Mouse (Mus musculus) liver, postnatal 0 days (tissue): ENCODE results near the gene Tecpr2. TPM values are rescaled to one million over a fixed set of nuclear protein-coding genes. Genes with fewer than 3 reads are reported as not detected.

Source experiments
- ATAC-seq: fragments of 200-750 bp; cut with Nextera tagmentation; 2 replicates; pipeline ENCODE4 v1.8.0; 2017; ENCODE audit warnings: mild to moderate bottlenecking, moderate library complexity
- DNase-seq: peaks from one replicate; pipeline ENCODE4 v3.0.0-alpha.2; 2016
- H3K27ac ChIP-seq: fragments of 300-500 bp; sonication (generic); 2 replicates; pipeline ENCODE4 v1.5.1; 2014; ENCODE audit warnings: antibody characterized with exemption, moderate library complexity, mild to moderate bottlenecking, low read depth
- H3K27me3 ChIP-seq: fragments of 300-500 bp; sonication (generic); 2 replicates; pipeline ENCODE4 v1.6.1; 2014; ENCODE audit warnings: low read length, control low read depth, mixed read lengths; ENCODE audit not compliant: insufficient read depth
- H3K36me3 ChIP-seq: fragments of 300-500 bp; sonication (generic); replicated peaks from 2 replicates; pipeline ENCODE4 v1.6.1; 2014; ENCODE audit warnings: mild to moderate bottlenecking, control low read depth, low read length, moderate library complexity, mixed read lengths; ENCODE audit not compliant: insufficient read depth
- H3K4me1 ChIP-seq: fragments of 300-500 bp; sonication (generic); 2 replicates; pipeline ENCODE4 v1.6.1; 2014; ENCODE audit warnings: antibody characterized with exemption, mild to moderate bottlenecking, control low read depth; ENCODE audit not compliant: insufficient read depth
- H3K4me2 ChIP-seq: fragments of 300-500 bp; sonication (generic); 2 replicates; pipeline ENCODE4 v1.6.1; 2014; ENCODE audit warnings: low read depth, mild to moderate bottlenecking, low read length, moderate library complexity, mixed read lengths
- H3K4me3 ChIP-seq: fragments of 300-500 bp; sonication (generic); 2 replicates; pipeline ENCODE4 v1.5.1; 2014; ENCODE audit warnings: low read depth, low read length
- H3K9ac ChIP-seq: fragments of 300-500 bp; sonication (generic); replicated peaks from 2 replicates; pipeline ENCODE4 v1.6.1; 2014; ENCODE audit warnings: mild to moderate bottlenecking, moderate library complexity
- H3K9me3 ChIP-seq: fragments of 300-500 bp; sonication (generic); 2 replicates; pipeline ENCODE4 v1.6.1; 2016; ENCODE audit warnings: mild to moderate bottlenecking, control low read depth, low read length, mixed read lengths
- CTCF ChIP-seq: sonication (generic); IDR thresholded peaks from 2 replicates; pipeline ENCODE4 v1.5.1; 2016; ENCODE audit warnings: antibody characterized with exemption, low read depth
- EP300 ChIP-seq: IDR thresholded peaks from 2 replicates; pipeline ENCODE4 v1.6.1; 2016; ENCODE audit warnings: antibody characterized with exemption, low read depth, mild to moderate bottlenecking
- WGBS: fragments of 180-500 bp; shearing (Covaris S2); extraction: QIAGEN DNeasy Blood & Tissue Kit; methylation state at CpG from one replicate; pipeline ENCODE4 v1.1.7; 2014; ENCODE audit not compliant: insufficient replicate concordance; 5-methylcytosine and 5-hydroxymethylcytosine counted together
- polyA plus RNA-seq: library from polyadenylated mRNA; unstranded; fragments of >200 nt; fragmentation: Nextera tagmentation; extraction: Ambion mirVana; gene quantifications from 2 replicates; pipeline ENCODE4 v1.2.1, GENCODE M21; 2015

The Tecpr2 gene
- polyA plus RNA-seq, 1 experiment from 2014 or later, result 1.1 TPM

GRCm38 (mm10) chr12:110989409-110989808, 100.3 kb downstream of the Tecpr2 start:
- 85% methylated on average over 3 of the region's 3 CpGs for WGBS
- DNase-seq (no peak), ATAC-seq (no peak)
- no peak overlapping the region for H3K4me2 ChIP-seq
- no peaks in the 10 kb centered on the region for H3K27me3 ChIP-seq
- H3K9ac ChIP-seq, result no peak overlapping the region
- no peaks in the 10 kb centered on the region for H3K9me3 ChIP-seq
- TF ChIP-seq CTCF (no peak), EP300 (no peak)
- H3K27ac ChIP-seq, result no peak overlapping the region
- H3K36me3 ChIP-seq, result no peaks in the 10 kb centered on the region
- H3K4me3 ChIP-seq, result no peak overlapping the region
- peaks cover 9% of the 10 kb centered on the region for H3K4me1 ChIP-seq

GRCm38 (mm10) chr12:110990500-110990899, 101.4 kb downstream of the Tecpr2 start:
- TF ChIP-seq EP300 (no peak), CTCF (no peak)
- Histone ChIP-seq H3K27me3 (no peaks in the 10 kb centered on the region), H3K4me1 (peaks cover 9% of the 10 kb centered on the region), H3K27ac (no peak overlapping the region), H3K4me3 (no peak overlapping the region), H3K9me3 (no peaks in the 10 kb centered on the region), H3K4me2 (no peak overlapping the region), H3K9ac (no peak overlapping the region), H3K36me3 (no peaks in the 10 kb centered on the region)
- DNase-seq, result no peak
- no peak for ATAC-seq
- WGBS, result 91% methylated on average over 7 of the region's 7 CpGs

GRCm38 (mm10) chr12:110991361-110992127, 102.5 kb downstream of the Tecpr2 start:
- Histone ChIP-seq H3K27me3 (no peaks in the 10 kb centered on the region), H3K4me3 (peak overlapping the region; percentile 56), H3K9ac (peak overlapping the region; percentile 53), H3K4me1 (peaks cover 9% of the 10 kb centered on the region), H3K36me3 (no peaks in the 10 kb centered on the region), H3K27ac (peak overlapping the region; percentile 49), H3K4me2 (peak overlapping the region; percentile 74), H3K9me3 (no peaks in the 10 kb centered on the region)
- TF ChIP-seq EP300, result peak; percentile 22; the same call in 1 of the 2 replicates
- peak; percentile 93 for TF ChIP-seq CTCF
- DNase-seq (peak; percentile 92), ATAC-seq (peak; percentile 89)
- WGBS, result under 1% methylated on average over 23 of the region's 23 CpGs

DNA sequence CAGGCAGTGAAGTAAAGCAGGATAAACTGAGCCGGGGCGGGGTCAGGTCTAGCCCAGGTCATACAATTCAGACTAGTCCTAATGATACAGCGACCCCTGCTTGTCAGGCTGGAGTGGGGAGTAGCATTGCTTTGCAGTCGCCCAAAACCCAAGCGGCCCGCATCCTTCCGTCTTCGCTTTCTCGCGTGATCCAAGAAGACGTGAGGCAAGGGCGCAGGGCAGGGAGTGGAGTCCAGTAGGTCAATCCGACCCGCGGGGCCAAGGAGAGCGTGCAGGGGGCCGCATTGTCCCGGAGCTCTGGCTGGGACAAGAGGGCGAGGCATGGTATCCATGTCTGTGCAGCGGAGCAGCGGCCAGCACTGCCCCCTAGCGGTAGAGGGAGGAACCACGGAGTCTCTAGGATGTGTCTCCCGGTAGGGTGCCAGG, 103.1 kb downstream of the Tecpr2 start:
- peak overlapping the region; percentile 74 for H3K4me2 ChIP-seq
- H3K4me1 ChIP-seq, result peaks cover 9% of the 10 kb centered on the region
- H3K36me3 ChIP-seq, result no peaks in the 10 kb centered on the region
- no peaks in the 10 kb centered on the region for H3K9me3 ChIP-seq
- WGBS, result 0% methylated on average over 19 of the region's 24 CpGs
- ATAC-seq, result peak; percentile 94
- TF ChIP-seq EP300, result no peak
- peak; percentile 95 for TF ChIP-seq CTCF
- no peaks in the 10 kb centered on the region for H3K27me3 ChIP-seq
- DNase-seq, result peak; percentile 94
- peak overlapping the region; percentile 56 for H3K4me3 ChIP-seq
- peak overlapping the region; percentile 58 for H3K27ac ChIP-seq
- peak overlapping the region; percentile 53 for H3K9ac ChIP-seq

GRCm38 (mm10) chr12:110992771-110993170, 103.7 kb downstream of the Tecpr2 start:
- H3K27me3 ChIP-seq, result no peaks in the 10 kb centered on the region
- H3K9me3 ChIP-seq, result peaks cover 2% of the 10 kb centered on the region; the same call in 1 of the 2 replicates
- H3K9ac ChIP-seq, result no peak overlapping the region
- peaks cover 9% of the 10 kb centered on the region for H3K4me1 ChIP-seq
- H3K36me3 ChIP-seq, result no peaks in the 10 kb centered on the region
- peak overlapping the region; percentile 74 for H3K4me2 ChIP-seq
- 78% methylated on average over 12 of the region's 12 CpGs for WGBS
- no peak overlapping the region for H3K27ac ChIP-seq
- TF ChIP-seq CTCF, result no peak
- TF ChIP-seq EP300, result no peak
- DNase-seq (no peak), ATAC-seq (no peak)
- H3K4me3 ChIP-seq, result peak overlapping the region; percentile 56

GRCm38 (mm10) chr12:110993226-110993625, 104.2 kb downstream of the Tecpr2 start:
- DNase-seq, result no peak
- ATAC-seq, result no peak
- Histone ChIP-seq H3K4me3 (no peak overlapping the region), H3K4me2 (no peak overlapping the region), H3K9ac (no peak overlapping the region), H3K9me3 (peaks cover 4% of the 10 kb centered on the region; the same call in 1 of the 2 replicates), H3K27ac (no peak overlapping the region), H3K36me3 (no peaks in the 10 kb centered on the region), H3K4me1 (peaks cover 9% of the 10 kb centered on the region), H3K27me3 (no peaks in the 10 kb centered on the region)
- TF ChIP-seq CTCF, result no peak
- TF ChIP-seq EP300, result no peak
- 63% methylated on average over 3 of the region's 3 CpGs for WGBS
